Mouse (Mus musculus) thymus, postnatal 36 days (tissue): ENCODE data around the gene Prkd2.
A peak's percentile ranks its signal among the peaks of the same experiment; 100 is the strongest.

ENCODE experiments used
- DNase-seq, 2 experiments: peaks; one replicate each; pipeline ENCODE4 v3.0.0; 2022; ENCODE audit warnings: mixed read lengths in 2 of 2

The Prkd2 gene

DNA sequence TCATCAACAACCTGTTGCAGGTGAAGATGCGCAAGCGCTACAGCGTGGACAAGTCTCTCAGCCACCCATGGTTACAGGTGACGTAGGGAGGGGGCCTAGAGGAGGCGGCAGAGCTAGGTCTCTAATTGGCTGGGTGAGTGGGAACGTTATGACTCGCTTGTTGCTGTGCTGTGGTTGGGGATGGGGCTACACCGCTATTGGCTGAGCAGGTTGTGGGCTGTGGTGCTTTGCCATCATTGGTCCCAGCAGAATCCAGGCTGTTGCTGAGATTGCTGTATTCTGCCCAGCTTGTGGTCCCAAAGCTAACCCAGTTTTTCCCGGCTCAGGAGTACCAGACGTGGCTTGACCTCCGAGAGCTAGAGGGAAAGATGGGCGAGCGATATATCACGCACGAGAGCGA, 26.8 kb downstream of the Prkd2 start:
- no peak for DNase-seq

DNA sequence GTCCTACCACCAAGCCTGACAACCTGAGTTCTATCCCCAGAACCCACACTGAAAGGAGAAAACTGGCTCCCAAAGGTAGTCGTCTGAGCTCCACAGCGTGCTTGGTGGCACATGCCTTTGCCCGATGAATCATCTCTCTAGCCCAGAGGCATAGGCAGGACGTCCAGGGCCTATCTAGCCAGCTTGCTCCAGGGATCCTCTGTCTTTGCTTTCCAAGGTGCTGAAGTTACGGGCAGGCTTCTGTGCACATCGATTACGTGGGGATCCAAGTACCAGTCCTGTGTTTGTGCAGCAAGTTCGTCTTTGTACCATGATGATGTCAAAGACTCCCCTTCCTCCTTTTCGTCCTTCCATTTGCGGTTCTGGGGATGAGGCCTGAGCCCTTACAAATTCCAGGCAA, 28.9 kb downstream of the Prkd2 start:
- DNase-seq: no peak

DNA sequence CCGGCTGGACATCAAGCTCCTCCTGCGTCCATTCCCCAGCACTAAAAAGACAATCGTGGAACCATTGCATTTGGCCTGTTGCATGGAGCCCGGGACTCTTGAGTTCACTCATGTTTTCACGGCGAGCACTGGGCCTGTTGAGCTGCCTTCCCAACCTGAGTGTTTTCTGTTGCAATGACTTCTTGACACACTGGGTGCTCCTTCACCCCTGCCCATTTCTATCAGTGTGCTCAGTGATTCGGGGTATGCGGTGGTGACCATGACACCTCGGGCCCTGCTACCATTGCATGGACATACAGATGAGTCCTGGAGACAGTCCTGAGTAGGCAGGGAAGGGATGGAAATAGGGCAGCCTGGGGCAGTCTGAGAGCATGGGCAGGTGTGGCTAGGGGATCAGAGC, 29.8 kb downstream of the Prkd2 start:
- no peak for DNase-seq

DNA sequence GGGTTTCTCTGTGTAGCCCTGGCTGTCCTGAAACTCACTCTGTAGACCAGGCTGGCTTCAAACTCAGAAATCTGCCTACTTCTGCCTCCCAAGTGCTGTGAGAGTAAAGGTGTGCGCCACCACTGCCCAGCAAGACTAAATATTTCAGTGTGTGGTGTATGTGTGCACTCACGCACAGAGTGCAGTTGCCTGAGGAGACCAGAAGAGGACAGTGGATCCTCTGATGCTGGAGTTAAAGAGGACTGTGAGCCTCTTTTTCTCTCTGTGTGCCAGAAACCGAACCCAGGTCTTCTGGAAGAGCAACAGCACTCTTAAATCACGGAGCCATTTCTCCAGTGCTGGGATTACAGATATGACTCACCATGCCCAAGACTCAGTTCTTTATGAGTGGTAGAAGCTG, 30.7 kb downstream of the Prkd2 start:
- DNase-seq: no peak

DNA sequence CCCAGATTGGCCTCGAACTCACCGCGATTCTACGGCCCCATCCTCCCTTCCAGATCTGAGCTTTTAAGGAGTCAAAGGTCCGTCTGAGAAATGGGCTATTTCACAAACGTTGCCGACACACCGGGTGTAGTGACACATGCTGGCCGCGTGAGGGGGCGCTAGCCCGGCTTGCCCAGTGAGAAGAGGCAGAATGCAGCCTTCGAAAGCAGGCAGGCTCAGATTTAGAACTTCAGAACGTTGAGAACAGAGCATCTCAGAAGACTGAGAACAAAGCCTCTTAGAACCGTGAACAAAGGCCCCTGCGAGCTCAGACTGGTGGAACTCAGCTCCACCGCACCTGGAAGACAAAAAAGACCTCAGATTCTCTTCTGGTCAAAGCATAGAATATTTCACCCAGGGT, 31.5 kb downstream of the Prkd2 start:
- peak; percentile 75 to 80 for DNase-seq

DNA sequence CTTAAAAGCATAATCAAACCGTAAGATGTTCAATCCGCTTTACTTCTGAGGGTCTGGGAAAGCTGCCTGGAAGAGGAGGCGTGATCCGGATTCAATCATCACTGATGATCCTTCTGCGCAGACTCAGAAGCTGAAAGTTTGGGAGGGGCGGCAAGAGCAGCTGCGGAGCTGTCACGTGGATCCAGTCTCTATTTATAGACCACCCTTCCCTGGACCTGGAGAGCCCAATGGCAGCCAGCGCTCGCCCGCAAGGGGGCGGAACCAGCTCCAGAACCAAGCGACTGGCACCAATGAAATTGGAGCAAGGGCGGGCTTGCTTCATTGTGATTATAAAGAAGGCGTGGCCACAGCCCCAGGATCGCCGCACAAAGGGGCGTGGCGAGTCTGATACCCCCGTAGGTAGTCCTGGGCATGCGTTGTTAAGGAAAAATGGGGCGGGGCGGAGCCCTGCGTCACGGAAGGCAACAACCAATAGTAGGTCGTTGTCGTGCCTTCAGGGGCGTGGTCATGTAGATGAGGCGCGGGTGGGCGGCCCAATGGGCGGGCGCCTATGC, 32.1 kb downstream of the Prkd2 start:
- peak; percentile 98 to 99 for DNase-seq

DNA sequence AGATGAGACGGTGACA, 32.4 kb downstream of the Prkd2 start, which contains the start of gene Dact3:
Gene Dact3 (plus strand): TSS at position 8 of the 16 bp plus-strand sequence.
- DNase-seq: no peak

DNA sequence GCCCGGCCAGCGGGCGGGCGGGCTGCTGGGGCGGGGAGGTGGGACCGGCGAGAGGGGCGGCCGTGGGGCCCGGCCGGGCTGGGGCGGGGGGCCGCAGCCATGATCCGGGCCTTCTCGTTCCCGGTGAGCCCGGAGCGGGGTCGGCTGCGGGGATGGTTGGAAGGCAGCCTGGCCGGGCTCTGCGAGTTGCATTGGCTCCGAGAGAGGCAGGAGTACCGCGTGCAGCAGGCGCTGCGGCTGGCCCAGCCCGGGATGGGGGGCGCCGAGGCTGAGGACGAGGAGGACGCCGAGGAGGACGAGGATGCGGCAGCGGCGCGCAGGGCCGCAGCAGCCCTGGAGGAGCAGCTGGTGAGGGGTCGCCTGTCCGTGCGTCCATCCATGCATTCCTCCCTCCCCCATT, 32.6 kb downstream of the Prkd2 start:
- no peak for DNase-seq

DNA sequence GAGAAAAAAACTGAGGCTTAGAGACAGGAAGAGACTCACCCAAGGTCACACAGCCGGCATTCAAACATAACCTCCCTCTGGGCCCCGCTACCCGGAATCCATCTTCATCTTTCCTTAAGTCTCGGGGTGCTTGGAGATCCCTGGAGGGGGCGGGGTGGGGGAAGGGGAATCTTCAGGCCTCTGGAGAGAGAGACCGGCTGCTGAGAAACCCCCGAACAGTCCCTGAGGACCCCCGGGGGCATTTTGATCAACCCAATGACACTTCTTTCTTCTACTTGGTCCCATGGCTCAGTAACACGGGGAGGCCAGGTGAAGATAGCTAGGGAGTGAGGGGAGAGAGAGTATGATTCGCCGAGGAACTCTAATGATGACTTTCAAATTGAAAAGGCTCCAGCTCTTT, 33.3 kb downstream of the Prkd2 start:
- no peak for DNase-seq

DNA sequence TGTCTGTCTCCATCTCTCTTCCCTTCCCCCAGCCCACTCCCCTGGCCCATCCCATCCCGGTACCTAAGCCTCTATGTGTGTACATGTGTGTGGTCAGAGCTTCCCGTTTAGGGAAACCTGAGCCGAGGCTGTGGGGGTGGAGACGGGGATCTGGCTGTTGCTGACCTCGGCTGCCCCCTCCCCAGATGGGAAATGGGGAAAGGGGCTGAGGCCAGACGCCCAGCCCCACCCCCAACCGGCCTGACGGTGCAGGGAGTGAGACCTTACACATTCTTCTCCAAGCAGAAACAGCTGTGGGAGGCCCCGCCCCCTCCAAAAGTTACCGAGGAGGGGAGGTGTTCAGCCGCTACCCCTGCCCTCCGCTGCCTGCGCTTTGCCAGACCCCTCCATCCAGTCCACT, 33.9 kb downstream of the Prkd2 start:
- peak in 1 of 2 experiments; percentile 56 for DNase-seq

DNA sequence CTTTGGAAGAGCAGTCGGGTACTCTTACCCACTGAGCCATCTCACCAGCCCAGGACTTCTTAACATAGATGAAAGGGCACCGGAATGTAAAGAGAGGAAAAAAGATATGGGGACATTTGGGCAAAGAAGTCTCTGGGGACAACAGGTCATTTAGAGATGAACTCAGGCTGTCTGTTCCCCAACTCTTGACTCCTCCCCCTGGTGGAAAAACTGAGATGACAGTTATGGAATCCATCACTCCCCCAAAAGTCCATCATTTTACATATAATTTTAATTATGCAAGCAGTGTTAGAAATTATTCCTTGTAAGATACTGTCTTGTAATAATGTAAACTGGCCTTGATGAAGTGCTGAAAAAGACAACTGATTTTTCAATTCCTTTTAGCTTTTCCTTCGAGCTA, 35.0 kb downstream of the Prkd2 start:
- no peak for DNase-seq

DNA sequence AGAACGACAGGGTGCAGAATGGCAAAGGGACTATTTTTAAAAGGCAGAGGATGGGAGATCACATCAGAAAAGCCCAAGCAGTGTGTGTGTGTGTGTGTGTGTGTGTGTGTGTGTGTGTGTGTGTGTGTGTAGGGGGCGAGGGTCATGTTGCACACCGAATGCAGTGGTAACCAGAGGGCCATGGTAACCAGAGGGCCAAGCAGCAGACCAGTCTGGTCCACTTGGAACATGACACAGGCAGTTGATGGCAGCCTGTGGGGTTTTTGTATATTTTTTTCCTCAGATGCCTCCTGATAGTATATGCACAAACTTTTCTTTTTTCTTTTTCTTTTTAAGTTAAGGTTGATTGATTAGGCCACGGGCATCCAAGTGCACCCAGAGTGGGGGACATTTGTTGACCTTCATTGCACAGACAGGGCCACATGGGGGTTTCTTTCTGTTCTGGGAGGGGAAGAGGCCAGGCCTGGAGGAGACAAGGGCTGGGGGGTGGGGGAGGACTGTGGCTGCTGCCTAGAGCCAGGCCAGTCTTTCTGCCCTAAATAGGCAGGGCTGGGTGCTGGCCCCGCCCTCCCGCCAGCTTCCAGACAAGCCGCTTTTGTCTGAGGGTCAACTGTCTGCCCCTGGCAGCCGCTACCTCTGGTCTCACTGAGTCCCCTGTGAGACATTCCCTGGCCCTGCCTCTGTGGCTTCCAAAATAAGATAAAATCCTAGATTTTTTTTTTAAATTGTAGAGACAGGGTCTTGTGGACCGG, 37.3 kb downstream of the Prkd2 start:
- no peak for DNase-seq

DNA sequence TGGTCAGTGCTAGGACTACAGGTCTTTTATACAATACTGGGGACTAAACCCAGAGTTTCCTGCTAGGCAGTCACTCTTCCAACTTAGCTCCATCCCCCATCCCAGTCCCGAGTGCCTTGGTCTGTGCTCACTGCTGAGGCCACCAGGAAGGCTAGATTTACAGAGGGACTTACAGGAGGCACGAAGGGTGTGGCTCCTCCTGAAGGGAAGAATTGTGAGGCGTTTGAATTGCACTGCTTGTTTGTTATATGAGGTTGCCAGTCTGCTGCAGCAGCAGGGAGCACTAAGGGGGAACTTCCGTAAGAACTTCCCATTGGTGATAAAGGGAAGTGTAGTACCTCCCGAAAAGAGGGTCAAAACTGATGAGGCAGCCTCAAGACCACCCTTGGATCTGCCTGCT, 37.9 kb downstream of the Prkd2 start:
- DNase-seq: no peak

DNA sequence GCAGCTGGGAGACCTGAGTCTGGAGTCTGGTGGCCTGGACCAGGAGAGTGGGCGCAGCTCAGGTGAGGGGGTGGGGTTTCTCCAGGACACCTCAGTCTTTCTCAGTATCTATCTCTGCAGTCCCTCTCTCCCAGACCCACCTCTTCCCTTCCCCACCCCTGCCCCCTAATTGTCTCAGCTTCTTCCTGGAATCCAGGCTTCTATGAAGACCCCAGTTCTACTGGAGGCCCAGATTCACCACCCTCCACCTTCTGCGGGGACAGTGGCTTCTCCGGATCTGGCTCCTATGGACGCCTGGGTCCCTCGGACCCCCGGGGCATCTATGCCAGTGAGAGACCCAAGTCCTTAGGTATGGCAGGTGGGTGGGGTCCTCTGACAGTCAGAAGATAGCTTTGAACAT, 40.5 kb downstream of the Prkd2 start:
- no peak for DNase-seq

DNA sequence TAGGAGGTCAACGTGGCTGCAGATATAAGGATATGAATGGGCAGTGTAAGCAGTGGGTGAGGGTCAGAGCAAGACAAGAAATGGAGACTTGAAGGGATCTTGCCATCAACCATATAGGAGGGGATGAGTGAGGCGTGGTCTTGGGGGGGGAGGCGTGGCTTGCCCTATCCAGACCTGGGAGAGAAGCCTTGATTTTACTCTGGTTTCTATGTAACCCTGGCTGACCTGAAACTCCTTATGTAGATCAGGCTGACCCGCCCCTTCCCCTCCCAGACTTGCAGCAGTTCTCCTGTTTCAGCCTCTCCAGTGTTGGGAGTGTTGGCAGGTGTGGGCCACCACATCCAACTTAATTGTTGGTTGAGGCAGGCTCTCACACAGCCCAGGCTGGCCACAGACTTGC, 41.6 kb downstream of the Prkd2 start:
- no peak for DNase-seq

DNA sequence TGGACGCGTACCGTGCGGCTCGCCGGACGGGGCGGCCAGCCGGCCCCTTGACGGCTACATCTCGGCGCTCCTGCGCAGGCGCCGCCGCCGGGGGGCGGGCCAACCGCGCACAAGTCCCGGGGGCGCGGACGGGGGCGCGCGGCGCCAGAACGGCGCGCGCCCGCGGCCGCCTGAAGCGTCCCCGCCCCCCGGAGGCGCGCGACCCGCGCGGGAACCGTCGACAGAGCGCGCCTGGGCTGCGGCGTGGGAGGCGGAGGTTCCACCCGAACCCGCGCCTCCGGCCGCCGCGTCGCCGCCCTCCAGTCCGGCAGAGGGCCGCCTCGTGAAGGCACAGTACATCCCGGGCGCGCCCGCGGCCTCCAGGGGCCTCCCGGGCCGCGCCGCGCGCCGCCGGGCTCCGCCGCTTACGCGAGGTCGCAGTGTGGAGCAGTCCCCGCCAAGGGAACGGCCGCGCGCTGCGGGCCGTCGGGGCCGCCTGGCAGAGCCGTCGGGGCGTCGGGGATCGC, 42.6 kb downstream of the Prkd2 start:
- DNase-seq: no peak

DNA sequence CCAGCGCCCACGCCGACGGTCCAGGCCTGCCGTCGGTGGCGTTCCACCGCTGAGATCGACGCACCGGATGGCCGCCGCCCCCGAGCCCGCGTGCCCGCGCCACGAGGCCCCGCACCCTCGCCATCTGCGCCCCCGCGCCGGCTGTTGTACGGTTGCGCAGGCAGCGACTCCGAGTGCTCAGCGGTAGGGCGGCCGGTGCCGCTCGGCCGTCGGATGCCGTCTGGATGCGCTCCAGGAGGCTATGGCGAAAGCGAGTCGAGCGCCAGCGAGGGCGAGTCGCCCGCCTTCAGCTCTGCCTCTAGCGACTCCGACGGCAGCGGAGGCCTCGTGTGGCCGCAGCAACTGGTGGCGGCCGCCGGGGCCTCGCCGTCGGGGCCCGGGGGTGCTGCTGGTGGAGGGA, 43.2 kb downstream of the Prkd2 start:
- no peak for DNase-seq

DNA sequence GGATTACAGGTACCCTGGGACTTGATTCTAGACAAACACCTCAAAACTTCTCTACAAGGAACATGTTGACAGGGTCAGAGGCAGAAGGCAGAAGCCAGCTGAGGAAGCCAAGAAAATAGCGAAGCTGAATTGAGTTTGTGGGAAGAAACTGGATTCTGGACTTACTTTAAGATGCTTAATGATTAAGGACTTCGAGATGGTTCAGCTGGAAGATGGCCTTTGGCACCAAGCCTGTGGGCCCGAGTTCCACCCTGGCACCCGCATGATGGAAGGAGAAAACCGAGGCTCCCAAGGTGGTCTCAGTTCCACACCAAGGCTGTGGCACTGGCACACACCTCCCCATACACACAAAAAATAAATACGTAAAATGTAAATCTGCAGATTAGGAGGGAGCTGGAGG, 47.8 kb downstream of the Prkd2 start:
- DNase-seq: no peak

DNA sequence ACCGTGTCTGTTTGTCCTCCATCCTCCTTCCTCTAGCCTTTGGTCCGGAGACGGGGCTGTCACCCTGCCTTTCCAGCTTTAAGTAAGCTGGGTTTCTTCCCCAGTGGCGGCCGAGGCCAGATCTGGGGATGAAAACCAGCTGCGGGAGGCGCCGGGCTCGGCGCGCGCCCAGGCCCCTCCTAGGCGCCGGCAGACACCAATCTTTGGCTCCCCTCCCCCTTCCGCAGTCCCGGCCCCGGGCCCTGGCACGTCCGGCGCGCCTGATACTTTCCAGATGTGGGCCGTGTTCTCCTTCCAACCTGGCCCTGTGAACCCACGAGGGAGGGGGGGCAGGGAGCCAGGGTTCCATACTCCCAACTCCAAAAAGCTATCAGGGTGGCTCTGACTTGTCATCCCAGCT, 48.2 kb downstream of the Prkd2 start:
- DNase-seq: peak in 1 of 2 experiments; percentile 29

DNA sequence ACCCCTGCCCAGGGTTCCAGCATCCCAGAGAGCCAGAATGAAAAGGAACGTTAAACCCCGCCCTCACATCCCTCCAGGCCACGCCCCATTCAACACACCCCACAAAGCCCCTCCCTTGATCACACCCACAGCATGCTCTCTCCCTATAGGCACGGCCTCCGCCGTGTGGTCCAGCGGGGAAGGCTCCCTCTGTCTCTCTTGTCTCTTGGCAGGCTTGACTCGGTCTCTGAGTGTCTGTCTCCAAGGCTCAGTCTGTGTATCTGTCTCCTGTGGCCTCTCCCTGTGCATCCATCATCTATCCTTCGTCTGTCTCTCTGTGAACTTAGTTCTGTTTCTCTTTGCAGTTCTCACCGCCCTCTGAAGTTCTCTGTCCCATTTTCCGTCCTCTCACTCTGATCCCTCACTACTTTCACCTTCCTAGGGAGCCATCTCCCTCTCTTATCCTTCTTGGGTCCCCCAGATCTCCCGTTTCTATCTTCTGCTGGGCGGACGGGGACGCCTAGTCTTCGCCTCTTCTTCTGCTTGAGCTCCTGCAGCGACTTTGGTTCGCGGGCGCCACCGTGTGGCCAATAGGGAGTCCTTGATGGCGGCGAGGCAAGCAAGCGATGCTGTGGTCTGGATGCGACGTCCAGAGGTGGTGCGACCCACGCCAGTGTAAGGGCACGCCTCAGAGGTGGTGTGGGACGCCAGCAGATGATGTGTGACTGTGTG, 49.1 kb downstream of the Prkd2 start, which contains the start of gene Gng8:
Gene Gng8 (plus strand): TSS at position 146 of the 711 bp plus-strand sequence.
- peak; percentile 78 to 79 for DNase-seq

DNA sequence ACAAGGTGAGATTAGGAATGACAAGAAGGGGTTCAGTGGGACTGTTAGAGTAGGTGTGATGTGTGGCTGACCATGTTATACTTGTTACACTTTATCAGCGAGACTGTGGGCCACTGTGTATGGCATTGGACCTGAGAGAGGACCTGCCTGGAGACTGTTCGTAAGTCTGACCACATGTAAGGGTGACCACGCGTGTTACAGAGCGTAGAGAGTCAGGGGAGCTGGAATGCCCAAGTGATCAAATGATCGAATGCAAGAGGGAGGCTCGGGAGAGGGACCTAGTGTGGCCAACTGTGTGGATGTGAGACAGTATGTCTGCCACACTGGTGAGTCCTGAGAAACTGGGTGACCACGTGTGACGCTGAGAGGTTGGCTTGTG, 49.6 kb downstream of the Prkd2 start:
- DNase-seq: no peak

DNA sequence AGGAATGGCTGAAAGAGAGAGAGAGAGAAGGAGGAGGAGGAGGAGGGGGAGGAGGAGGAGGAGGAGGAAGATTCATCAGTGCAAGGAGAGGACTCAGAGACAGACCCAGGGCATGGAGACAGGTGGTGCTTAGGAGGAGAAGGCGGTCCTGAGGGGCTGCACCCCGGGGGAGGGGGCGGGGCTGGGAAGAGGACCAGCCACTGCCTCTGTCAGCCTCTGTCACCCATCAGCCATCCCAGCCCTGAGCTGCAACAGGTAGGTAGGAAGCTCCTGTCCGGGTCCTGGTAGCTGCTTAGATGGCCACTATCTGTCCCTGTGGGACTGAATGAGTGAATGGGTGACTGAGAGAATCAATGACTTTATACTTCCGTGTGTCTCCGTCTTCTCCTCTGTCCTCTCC, 50.9 kb downstream of the Prkd2 start:
- DNase-seq: no peak

DNA sequence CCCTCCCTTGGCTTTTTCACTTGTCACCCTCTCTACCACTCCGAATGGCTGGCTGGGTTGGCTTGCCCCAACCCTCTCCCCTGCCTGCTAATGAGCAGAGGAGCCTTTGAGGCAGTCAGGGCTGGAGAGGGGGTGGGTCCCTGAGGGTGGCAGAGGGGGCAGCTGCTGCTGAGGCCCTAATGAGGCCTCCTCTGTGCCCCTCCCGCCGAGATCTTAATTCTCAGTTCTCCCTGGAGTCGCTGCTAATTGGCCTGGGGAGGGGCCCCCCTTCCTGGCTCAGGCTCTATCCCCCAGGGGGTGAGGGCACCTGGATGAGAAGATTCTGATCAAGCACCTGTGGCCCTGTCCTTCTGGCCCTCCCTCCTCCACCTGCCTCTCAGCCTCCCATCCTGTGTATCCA, 51.6 kb downstream of the Prkd2 start:
- DNase-seq: no peak

DNA sequence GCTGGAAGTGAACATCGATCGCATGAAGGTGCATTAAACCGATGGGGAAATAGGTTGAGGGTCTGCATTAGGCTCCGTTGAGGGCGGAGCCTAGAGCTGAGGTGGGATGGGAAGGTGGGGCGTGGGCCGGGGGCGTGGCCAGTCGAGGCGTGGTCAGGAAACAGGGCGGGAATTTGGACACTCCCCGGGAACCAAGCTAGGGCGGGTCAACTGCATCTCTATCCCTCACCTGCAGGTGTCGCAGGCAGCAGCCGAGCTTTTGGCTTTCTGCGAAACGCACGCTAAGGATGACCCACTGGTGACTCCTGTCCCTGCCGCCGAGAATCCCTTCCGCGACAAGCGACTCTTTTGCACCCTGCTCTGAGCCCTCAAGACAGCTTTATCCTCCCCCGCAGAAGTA, 52.3 kb downstream of the Prkd2 start:
- DNase-seq: peak; percentile 70

DNA sequence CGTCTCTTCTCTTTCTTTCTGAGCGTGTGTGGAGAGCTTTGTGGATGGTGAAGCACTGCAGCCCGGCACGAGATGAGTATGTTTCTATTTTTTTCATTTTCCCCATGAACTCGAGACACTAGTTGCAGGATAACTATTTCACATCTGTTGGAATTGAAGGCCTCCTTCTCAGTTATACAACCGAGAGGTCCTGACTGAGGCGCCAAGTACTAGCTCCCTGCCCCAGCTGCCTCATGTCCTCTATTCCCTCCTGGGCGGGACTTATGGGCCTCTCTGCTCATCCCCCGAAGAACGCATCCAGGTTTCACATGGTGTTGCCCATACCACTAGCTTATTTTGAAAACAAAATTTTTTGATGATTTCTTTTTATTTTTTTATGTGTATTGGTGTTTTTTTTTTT, 52.8 kb downstream of the Prkd2 start:
- DNase-seq: no peak
